Comparison of ENCODE assay signal across 8 mouse cellular contexts in genomic region chr10:77624570-77624995, GRCm38 (mm10). TPM values are rescaled to one million over a fixed set of nuclear protein-coding genes. Genes with fewer than 3 reads are reported as not detected.
DNase-seq lines count a peak whose midpoint lies in the region; ATAC-seq and TF ChIP-seq lines count a peak whose summit lies in the region.

No protein-coding gene starts in this region.

- no peak for TF ChIP-seq EP300 in heart, postnatal 0 days (IDR thresholded peaks at IDR 0.05; ENCODE audit: low read depth)
- no peak for TF ChIP-seq EP300 in liver, postnatal 0 days (IDR thresholded peaks at IDR 0.05; ENCODE audit: low read depth)

- peak overlapping the region; percentile 44 for H3K27ac ChIP-seq in embryonic facial prominence, embryonic 14.5 days (replicated peaks; ENCODE audit: low read depth, low read length)
- peak overlapping the region; percentile 94 for H3K27ac ChIP-seq in heart, postnatal 0 days (ENCODE audit: low read depth)
- H3K27ac ChIP-seq in liver, postnatal 0 days (ENCODE audit: low read depth), result peak overlapping the region; percentile 36

- no peak for TF ChIP-seq CTCF in heart, postnatal 0 days (IDR thresholded peaks at IDR 0.05; ENCODE audit: low read depth)
- no peak for TF ChIP-seq CTCF in liver, postnatal 0 days (IDR thresholded peaks at IDR 0.05; ENCODE audit: low read depth)

- no peaks in the 10 kb centered on the region for H3K9me3 ChIP-seq in embryonic facial prominence, embryonic 14.5 days (ENCODE audit: control insufficient read depth, low read length)
- no peaks in the 10 kb centered on the region for H3K9me3 ChIP-seq in heart, postnatal 0 days (replicated peaks; ENCODE audit: control insufficient read depth, low read length)
- H3K9me3 ChIP-seq in liver, postnatal 0 days (ENCODE audit: low read length), result no peaks in the 10 kb centered on the region

- H3K36me3 ChIP-seq in embryonic facial prominence, embryonic 14.5 days (ENCODE audit: control insufficient read depth, insufficient read depth, low read length), result 0 out of 2 replicates have a peak, but pooled peaks cover 3% of the 10 kb centered on the region
- H3K36me3 ChIP-seq in heart, postnatal 0 days (replicated peaks; ENCODE audit: control insufficient read depth, insufficient read depth, low read length), result no peaks in the 10 kb centered on the region; the same call in 1 of the 2 replicates
- 0 out of 2 replicates have a peak, but pooled peaks cover 6% of the 10 kb centered on the region for H3K36me3 ChIP-seq in liver, postnatal 0 days (replicated peaks; ENCODE audit: insufficient read depth, low read length)

- 0 out of 2 replicates have a peak overlapping the region, but pooled peaks have one; percentile 10 for H3K4me2 ChIP-seq in embryonic facial prominence, embryonic 14.5 days (ENCODE audit: low read depth, low read length)
- peak overlapping the region; percentile 20 for H3K4me2 ChIP-seq in heart, postnatal 0 days (ENCODE audit: low read depth, low read length)
- H3K4me2 ChIP-seq in liver, postnatal 0 days (ENCODE audit: low read depth, low read length), result peak overlapping the region; percentile 82

- H3K4me3 ChIP-seq in embryonic facial prominence, embryonic 14.5 days (ENCODE audit: low read depth, low read length), result no peak overlapping the region
- no peak overlapping the region; the same call in 1 of the 2 replicates for H3K4me3 ChIP-seq in heart, postnatal 0 days (ENCODE audit: low read depth, low read length)
- no peak overlapping the region for H3K4me3 ChIP-seq in liver, postnatal 0 days (ENCODE audit: low read depth, low read length)

- 47% methylated on average over 7 of the region's 7 CpGs for WGBS in embryonic facial prominence, embryonic 14.5 days
- WGBS in heart, postnatal 0 days, result 28% methylated on average over 7 of the region's 7 CpGs
- 65% methylated on average over 7 of the region's 7 CpGs for WGBS in liver, postnatal 0 days (ENCODE audit: insufficient replicate concordance)

- H3K4me1 ChIP-seq in embryonic facial prominence, embryonic 14.5 days (ENCODE audit: control insufficient read depth, insufficient read depth, low read length), result peaks cover 17% of the 10 kb centered on the region
- H3K4me1 ChIP-seq in heart, postnatal 0 days (ENCODE audit: control insufficient read depth, insufficient read depth), result peaks cover 32% of the 10 kb centered on the region
- peaks cover 39% of the 10 kb centered on the region for H3K4me1 ChIP-seq in liver, postnatal 0 days (ENCODE audit: insufficient read depth)

- H3K27me3 ChIP-seq in embryonic facial prominence, embryonic 14.5 days (replicated peaks; ENCODE audit: control insufficient read depth, insufficient read depth, low read length), result no peaks in the 10 kb centered on the region
- H3K27me3 ChIP-seq in heart, postnatal 0 days (ENCODE audit: control insufficient read depth, insufficient read depth, low read length), result no peaks in the 10 kb centered on the region
- no peaks in the 10 kb centered on the region for H3K27me3 ChIP-seq in liver, postnatal 0 days (ENCODE audit: insufficient read depth, low read length)

- no peak for ATAC-seq in embryonic facial prominence, embryonic 14.5 days (ENCODE audit: low read depth)
- ATAC-seq in heart, postnatal 0 days (ENCODE audit: insufficient read depth, low read depth), result peak; percentile 40
- no peak for ATAC-seq in liver, postnatal 0 days

- peak overlapping the region; percentile 30; the same call in 1 of the 2 replicates for H3K9ac ChIP-seq in embryonic facial prominence, embryonic 14.5 days (ENCODE audit: low read depth, low read length)
- H3K9ac ChIP-seq in heart, postnatal 0 days (replicated peaks; ENCODE audit: low read depth, low read length), result no peak overlapping the region
- peak overlapping the region; percentile 37 for H3K9ac ChIP-seq in liver, postnatal 0 days (replicated peaks)

- DNase-seq in layer of hippocampus, adult 11-12 months (ENCODE audit: low spot score), result peak; percentile 70
- no peak for DNase-seq in layer of hippocampus, postnatal 10 days (ENCODE audit: low spot score in 2 of 2)
- peak; percentile 62 for DNase-seq in embryonic facial prominence, embryonic 14.5 days (ENCODE audit: low spot score)
- DNase-seq in heart, postnatal 0 days (ENCODE audit: low spot score), result peak; percentile 80
- DNase-seq in liver, postnatal 0 days, result no peak
- DNase-seq in cerebellum, adult 11 months, result no peak
- DNase-seq in cerebellum, adult 9-11 months, result no peak
- DNase-seq in B cell, adult 2 months, result no peak

RNA-seq across cellular contexts. Expression of gene Ube2g2, which starts 2.5 kb away (rescaled TPM):
- total RNA-seq in layer of hippocampus, postnatal 10 days (2021), result 10 to 100 TPM; 46.6 to 54.3 TPM
- polyA plus RNA-seq in embryonic facial prominence, embryonic 14.5 days (2014; fragmentation: Nextera tagmentation; extraction: Ambion mirVana), result 66.1 and 69.5 TPM in 2 replicates
- 54.1 and 56.4 TPM in 2 replicates for total RNA-seq in heart, postnatal 0 days (2014; rRNA removed; ENCODE audit: low replicate concordance)
- polyA plus RNA-seq in heart, postnatal 0 days (2015; fragmentation: Nextera tagmentation; extraction: Ambion mirVana), result 69.7 and 71.8 TPM in 2 replicates
- polyA plus RNA-seq in liver, postnatal 0 days (2015; fragmentation: Nextera tagmentation; extraction: Ambion mirVana), result 37.4 and 40.4 TPM in 2 replicates

RNA-seq across cellular contexts. Expression of gene Gm49325, which starts 18.6 kb away (rescaled TPM):
- total RNA-seq in layer of hippocampus, postnatal 10 days (2021), result 10 to 100 TPM; 17.9 to 34.8 TPM
- 4.1 and 7.4 TPM in 2 replicates for polyA plus RNA-seq in embryonic facial prominence, embryonic 14.5 days (2014; fragmentation: Nextera tagmentation; extraction: Ambion mirVana)
- total RNA-seq in heart, postnatal 0 days (2014; rRNA removed; ENCODE audit: low replicate concordance), result not detected in 2 replicates
- polyA plus RNA-seq in heart, postnatal 0 days (2015; fragmentation: Nextera tagmentation; extraction: Ambion mirVana), result 6.8 and 13.7 TPM in 2 replicates
- polyA plus RNA-seq in liver, postnatal 0 days (2015; fragmentation: Nextera tagmentation; extraction: Ambion mirVana), result 8.4 and 13.3 TPM in 2 replicates

RNA-seq across cellular contexts. Expression of gene Sumo3, which starts 18.7 kb away (rescaled TPM):
- 100 to 1,000 TPM; 129 to 156 TPM for total RNA-seq in layer of hippocampus, postnatal 10 days (2021)
- 261 and 281 TPM in 2 replicates for polyA plus RNA-seq in embryonic facial prominence, embryonic 14.5 days (2014; fragmentation: Nextera tagmentation; extraction: Ambion mirVana)
- total RNA-seq in heart, postnatal 0 days (2014; rRNA removed; ENCODE audit: low replicate concordance), result 112 and 128 TPM in 2 replicates
- 121 and 128 TPM in 2 replicates for polyA plus RNA-seq in heart, postnatal 0 days (2015; fragmentation: Nextera tagmentation; extraction: Ambion mirVana)
- polyA plus RNA-seq in liver, postnatal 0 days (2015; fragmentation: Nextera tagmentation; extraction: Ambion mirVana), result 105 and 111 TPM in 2 replicates

RNA-seq across cellular contexts. Expression of gene Pttg1ip, which starts 43.1 kb away (rescaled TPM):
- 10 to 100 TPM; 71.6 to 82.0 TPM for total RNA-seq in layer of hippocampus, postnatal 10 days (2021)
- polyA plus RNA-seq in embryonic facial prominence, embryonic 14.5 days (2014; fragmentation: Nextera tagmentation; extraction: Ambion mirVana), result 135 and 143 TPM in 2 replicates
- total RNA-seq in heart, postnatal 0 days (2014; rRNA removed; ENCODE audit: low replicate concordance), result 117 and 163 TPM in 2 replicates
- 117 and 119 TPM in 2 replicates for polyA plus RNA-seq in heart, postnatal 0 days (2015; fragmentation: Nextera tagmentation; extraction: Ambion mirVana)
- 126 and 129 TPM in 2 replicates for polyA plus RNA-seq in liver, postnatal 0 days (2015; fragmentation: Nextera tagmentation; extraction: Ambion mirVana)

Comparison
In these comparisons a context has a peak if more than half of its experiments do, and no peak if none do; other contexts are left out.
1. DNase-seq: peak in layer of hippocampus, adult 11-12 months (single experiment), embryonic facial prominence, embryonic 14.5 days (single experiment) and heart, postnatal 0 days (single experiment); none in layer of hippocampus, postnatal 10 days (0 of 2), liver, postnatal 0 days (single experiment), cerebellum, adult 11 months (single experiment), cerebellum, adult 9-11 months (single experiment) and B cell, adult 2 months (0 of 2).
2. H3K27ac ChIP-seq: peak in every context shown above with its lines; median percentile 94 in heart, postnatal 0 days; 44 in embryonic facial prominence, embryonic 14.5 days; 36 in liver, postnatal 0 days.
3. H3K4me2 ChIP-seq: peak in every context shown above with its lines; median percentile 82 in liver, postnatal 0 days; 20 in heart, postnatal 0 days; 10 in embryonic facial prominence, embryonic 14.5 days.